Mouse (Mus musculus) neural tube, embryonic 15.5 days (tissue): Measurements from ENCODE around the gene Macf1. TPM values are rescaled to one million over a fixed set of nuclear protein-coding genes. Genes with fewer than 3 reads are reported as not detected.
A peak's percentile ranks its signal among the peaks of the same experiment; 100 is the strongest.

Source experiments
- ATAC-seq: fragments of 200-750 bp; cut with Nextera tagmentation; 2 replicates; pipeline ENCODE4 v1.8.0; 2017; ENCODE audit warnings: mild to moderate bottlenecking, moderate TSS enrichment, moderate library complexity; ENCODE audit not compliant: low FRiP score
- H3K27ac ChIP-seq: fragments of 300-500 bp; sonication (generic); replicated peaks from 2 replicates; pipeline ENCODE4 v1.5.1; 2015; ENCODE audit warnings: mild to moderate bottlenecking, inconsistent platforms
- H3K27me3 ChIP-seq: fragments of 300-500 bp; sonication (generic); replicated peaks from 2 replicates; pipeline ENCODE4 v1.6.1; 2015; ENCODE audit warnings: inconsistent platforms
- H3K36me3 ChIP-seq: fragments of 300-500 bp; sonication (generic); 2 replicates; pipeline ENCODE4 v1.6.1; 2015; ENCODE audit warnings: inconsistent platforms
- H3K4me1 ChIP-seq: fragments of 300-500 bp; sonication (generic); 2 replicates; pipeline ENCODE4 v1.6.1; 2015; ENCODE audit warnings: inconsistent platforms
- H3K4me2 ChIP-seq: fragments of 300-500 bp; sonication (generic); 2 replicates; pipeline ENCODE4 v1.6.1; 2015; ENCODE audit warnings: inconsistent platforms, mild to moderate bottlenecking, moderate library complexity
- H3K4me3 ChIP-seq: fragments of 300-500 bp; sonication (generic); replicated peaks from 2 replicates; pipeline ENCODE4 v1.5.1; 2015; ENCODE audit warnings: mild to moderate bottlenecking, inconsistent platforms
- H3K9ac ChIP-seq: fragments of 300-500 bp; sonication (generic); replicated peaks from 2 replicates; pipeline ENCODE4 v1.6.1; 2015; ENCODE audit warnings: mild to moderate bottlenecking, inconsistent platforms
- H3K9me3 ChIP-seq: fragments of 300-500 bp; sonication (generic); replicated peaks from 2 replicates; pipeline ENCODE4 v1.6.1; 2016; ENCODE audit warnings: inconsistent platforms
- whole genome bisulfite sequencing: fragments of 180-500 bp; shearing (Covaris S2); methylation state at CpG from one replicate; pipeline ENCODE4 v1.1.7; 2015; ENCODE audit warnings: mixed read lengths; 5-methylcytosine and 5-hydroxymethylcytosine counted together
- polyA plus RNA-seq: library from polyadenylated mRNA; unstranded; fragments of >200 nt; fragmentation: Nextera tagmentation; extraction: Ambion mirVana; gene quantifications from 2 replicates; pipeline ENCODE4 v1.2.1, GENCODE M21; 2015

The Macf1 gene
- polyA plus RNA-seq, 1 experiment from 2014 or later: 62.6 TPM

DNA sequence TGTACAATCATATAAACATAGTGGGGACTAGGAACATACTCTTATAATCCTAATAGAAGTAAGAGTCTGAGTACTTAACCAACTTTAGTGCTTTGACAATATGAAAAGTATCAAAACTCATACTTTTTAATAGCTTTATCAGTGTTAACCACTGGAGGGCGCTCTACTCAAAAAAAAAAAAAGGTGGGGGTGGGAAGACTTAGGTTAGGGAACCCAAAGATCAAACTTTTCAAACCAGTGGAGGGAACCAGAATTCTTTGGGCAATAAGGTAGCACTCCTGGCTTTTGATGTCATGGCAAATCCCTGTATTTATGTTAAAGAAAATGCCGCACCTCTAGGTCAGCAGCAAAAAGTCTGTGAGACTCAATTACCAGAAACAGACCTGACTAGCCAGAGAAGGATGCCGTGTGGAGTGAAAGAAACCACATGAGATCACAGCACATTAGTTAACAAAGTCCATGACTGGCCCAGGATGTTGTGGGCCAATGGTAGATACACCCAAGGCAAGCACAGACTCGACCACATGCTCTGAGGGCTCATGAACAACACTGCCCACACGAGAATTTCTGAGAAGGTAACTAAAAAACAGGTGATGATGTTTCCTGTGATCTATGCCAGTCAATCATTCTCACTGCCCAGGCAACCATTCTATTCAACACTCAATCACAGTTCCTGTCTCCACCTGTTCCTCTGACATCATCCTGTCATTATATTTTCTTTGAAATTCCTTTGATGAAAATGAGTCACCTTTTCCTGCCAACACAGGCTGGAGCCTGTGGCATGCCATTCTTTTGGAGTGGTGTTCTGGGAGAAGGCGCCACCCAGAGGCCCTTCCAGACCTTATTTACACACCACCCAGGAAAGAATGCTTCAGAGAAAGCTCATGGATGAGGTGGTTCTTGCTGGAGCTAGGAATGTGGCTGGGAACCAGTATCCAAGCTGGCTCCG is 95.5 kb downstream of the Macf1 start:
- Histone ChIP-seq H3K4me1 (peaks cover 45% of the 10 kb centered on the region), H3K4me2 (no peak overlapping the region), H3K27ac (peak overlapping the region; percentile 43; the same call in 1 of the 2 replicates), H3K36me3 (no peaks in the 10 kb centered on the region), H3K27me3 (no peaks in the 10 kb centered on the region), H3K9me3 (no peaks in the 10 kb centered on the region), H3K9ac (no peak overlapping the region), H3K4me3 (no peak overlapping the region)
- ATAC-seq: no peak
- 35% methylated on average over 7 of the region's 7 CpGs for WGBS

DNA sequence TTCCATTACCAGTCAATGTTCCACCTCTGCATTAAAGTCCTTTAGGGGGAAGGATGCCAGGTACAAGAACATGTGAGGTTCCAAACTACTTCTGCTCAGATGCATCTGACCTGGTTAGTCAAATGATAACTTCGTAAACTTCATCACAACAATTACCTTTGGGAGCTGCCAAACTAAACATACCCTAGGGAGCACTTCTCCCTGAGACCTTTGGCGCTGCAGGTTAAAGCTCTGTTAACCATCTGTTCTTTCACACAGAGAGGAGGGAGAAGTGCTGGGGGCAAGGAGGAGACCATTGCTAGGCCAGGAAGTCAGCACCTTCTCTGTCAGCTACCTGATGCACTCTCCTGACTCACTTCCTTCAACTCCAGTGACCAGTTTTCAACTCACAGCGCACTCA is 96.5 kb downstream of the Macf1 start:
- Histone ChIP-seq H3K27ac (no peak overlapping the region), H3K27me3 (no peaks in the 10 kb centered on the region), H3K4me2 (no peak overlapping the region), H3K4me3 (no peak overlapping the region), H3K4me1 (peaks cover 36% of the 10 kb centered on the region), H3K9ac (no peak overlapping the region), H3K9me3 (no peaks in the 10 kb centered on the region), H3K36me3 (no peaks in the 10 kb centered on the region)
- 76% methylated on average over 3 of the region's 3 CpGs for WGBS
- no peak for ATAC-seq

DNA sequence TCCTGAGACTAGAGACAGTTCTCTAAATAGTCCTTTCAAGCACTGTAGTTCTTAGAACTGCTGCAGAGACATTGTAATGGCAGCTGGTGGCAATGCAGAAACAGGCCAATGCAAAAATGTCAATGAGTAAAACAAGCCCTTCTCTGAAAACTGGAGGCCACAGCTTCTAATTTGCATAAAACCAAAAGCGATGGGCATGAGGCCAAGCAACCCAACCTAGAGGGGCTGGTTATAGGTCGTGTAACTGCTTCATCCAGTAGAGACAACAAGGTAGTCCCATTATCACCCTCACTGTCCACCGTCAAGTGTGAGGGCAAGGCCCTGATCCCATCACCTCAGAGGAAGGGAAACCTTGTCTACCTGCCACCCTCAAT is 99.5 kb downstream of the Macf1 start:
- no peak for ATAC-seq
- Histone ChIP-seq H3K9me3 (no peaks in the 10 kb centered on the region), H3K27ac (peak overlapping the region; percentile 3; the same call in 1 of the 2 replicates), H3K36me3 (no peaks in the 10 kb centered on the region), H3K4me3 (no peak overlapping the region), H3K27me3 (no peaks in the 10 kb centered on the region), H3K4me2 (no peak overlapping the region), H3K9ac (no peak overlapping the region), H3K4me1 (peaks cover 24% of the 10 kb centered on the region)
- 41% methylated on average over 3 of the region's 3 CpGs for WGBS

DNA sequence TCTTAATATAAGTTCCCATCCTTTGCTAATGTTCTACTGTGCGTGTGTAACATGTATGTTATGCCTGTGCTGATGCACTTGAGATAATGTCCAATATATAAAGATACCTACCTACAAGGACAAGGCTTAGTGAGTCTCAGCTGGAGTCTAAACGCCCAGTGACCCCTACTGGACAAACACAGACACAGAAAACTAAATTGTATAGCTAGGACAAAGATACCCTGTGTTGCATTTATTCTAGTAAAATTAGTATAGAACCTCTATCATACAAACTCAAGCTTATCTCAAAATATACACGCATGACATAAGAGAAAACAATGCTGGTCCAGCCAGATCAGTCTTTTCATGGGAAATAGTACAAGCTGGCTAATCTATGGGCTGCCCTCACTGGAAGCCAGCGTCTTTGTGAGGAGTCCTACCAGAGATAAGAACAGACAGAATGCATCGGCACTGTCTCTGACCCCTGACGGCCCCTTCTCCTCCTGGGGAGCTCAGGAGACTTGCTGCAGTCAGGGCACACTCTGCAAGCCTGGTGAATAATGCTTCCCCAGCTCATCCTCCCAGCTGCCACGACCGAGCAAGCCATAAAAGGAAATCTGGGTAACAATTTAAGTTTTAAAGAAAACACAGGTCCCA is 100.0 kb downstream of the Macf1 start:
- Histone ChIP-seq H3K4me1 (peaks cover 20% of the 10 kb centered on the region), H3K36me3 (no peaks in the 10 kb centered on the region), H3K4me3 (no peak overlapping the region), H3K9me3 (no peaks in the 10 kb centered on the region), H3K27me3 (no peaks in the 10 kb centered on the region), H3K4me2 (no peak overlapping the region), H3K9ac (no peak overlapping the region), H3K27ac (peak overlapping the region; percentile 3; the same call in 1 of the 2 replicates)
- WGBS: 37% methylated on average over 8 of the region's 8 CpGs
- no peak for ATAC-seq

DNA sequence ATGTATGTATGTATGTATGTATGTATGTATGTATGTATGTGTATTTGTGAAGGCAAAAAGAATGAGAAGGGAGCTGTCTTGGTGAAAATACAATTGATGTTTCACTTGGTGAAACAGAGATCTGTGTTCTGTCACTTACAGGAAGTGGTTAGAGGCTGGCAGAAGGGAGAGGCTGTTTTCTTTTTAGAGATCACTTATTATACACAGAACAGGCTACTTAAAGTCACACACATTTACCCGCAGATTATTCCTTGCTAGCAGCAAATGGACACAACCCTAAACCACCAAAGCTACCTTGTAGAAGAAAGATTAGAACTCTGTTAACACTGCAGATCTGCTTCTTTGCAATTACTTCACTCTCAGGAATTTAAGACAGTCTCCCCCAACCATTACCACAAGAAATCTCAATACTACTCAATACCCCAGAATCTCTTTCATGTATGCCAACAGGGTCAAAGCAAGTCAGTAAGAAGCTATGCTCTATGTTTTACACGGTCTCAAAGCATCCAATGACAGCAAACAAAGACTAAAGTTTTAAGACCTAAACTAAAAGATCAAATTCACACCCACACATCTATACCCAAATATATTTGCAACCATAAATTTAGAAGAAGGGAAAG is 106.6 kb downstream of the Macf1 start:
- no peak for ATAC-seq
- H3K27ac ChIP-seq: no peak overlapping the region
- no peak overlapping the region for H3K9ac ChIP-seq
- no peaks in the 10 kb centered on the region for H3K36me3 ChIP-seq
- 75% methylated on average over 2 of the region's 2 CpGs for WGBS
- H3K4me1 ChIP-seq: peaks cover 16% of the 10 kb centered on the region
- no peak overlapping the region for H3K4me3 ChIP-seq
- no peaks in the 10 kb centered on the region for H3K9me3 ChIP-seq
- no peaks in the 10 kb centered on the region for H3K27me3 ChIP-seq
- H3K4me2 ChIP-seq: no peak overlapping the region

DNA sequence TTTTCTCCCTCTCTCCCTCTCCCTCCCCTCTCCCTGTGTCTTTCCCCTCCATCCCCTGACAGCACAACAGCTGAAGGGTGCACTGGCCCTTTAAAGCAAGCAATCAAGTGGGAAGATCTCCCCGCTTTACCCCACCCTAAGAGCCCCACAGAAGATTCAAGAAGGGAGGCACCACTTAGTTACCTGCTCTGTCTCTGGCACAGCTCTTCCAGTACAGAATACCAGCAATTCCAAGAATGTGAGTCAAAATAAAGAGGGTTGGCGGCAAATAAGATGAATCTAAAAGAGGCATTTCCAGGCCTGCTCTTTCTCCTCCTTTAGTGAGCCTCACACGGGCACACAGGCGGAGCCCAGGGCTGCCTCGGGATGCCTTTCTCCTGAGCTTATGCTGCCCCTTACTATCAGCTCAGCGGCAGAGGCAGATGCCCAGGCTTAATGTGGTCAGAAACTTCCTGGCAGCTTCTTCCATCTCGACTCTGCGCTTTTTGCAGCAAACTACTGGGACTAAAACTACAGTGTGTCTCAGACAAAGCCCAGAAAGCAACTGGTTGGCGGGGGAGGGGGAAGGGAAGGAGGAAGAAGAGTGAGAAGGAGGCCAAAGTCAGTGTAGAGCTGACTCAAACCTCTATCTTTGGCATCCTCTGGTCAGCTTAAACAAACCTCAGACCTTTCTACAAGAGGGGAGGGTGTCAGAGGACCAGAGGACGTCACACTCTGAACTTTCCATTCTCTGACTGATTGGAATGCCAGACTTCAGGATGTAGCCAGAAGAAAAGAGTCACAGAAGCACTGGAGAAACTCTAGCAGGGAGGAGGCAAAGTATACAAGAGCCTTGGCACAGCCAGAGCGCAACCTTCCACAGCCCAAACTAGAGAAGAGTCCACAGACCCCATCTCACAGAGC is 111.5 kb downstream of the Macf1 start:
- no peaks in the 10 kb centered on the region for H3K27me3 ChIP-seq
- H3K4me1 ChIP-seq: peaks cover 28% of the 10 kb centered on the region
- H3K9ac ChIP-seq: no peak overlapping the region
- ATAC-seq: peak; percentile 56; the same call in 1 of the 2 replicates
- 12% methylated on average over 11 of the region's 11 CpGs for WGBS
- peak overlapping the region; percentile 75 for H3K27ac ChIP-seq
- H3K9me3 ChIP-seq: no peaks in the 10 kb centered on the region
- H3K4me2 ChIP-seq: peak overlapping the region; percentile 40
- H3K36me3 ChIP-seq: no peaks in the 10 kb centered on the region
- H3K4me3 ChIP-seq: peak overlapping the region; percentile 18

DNA sequence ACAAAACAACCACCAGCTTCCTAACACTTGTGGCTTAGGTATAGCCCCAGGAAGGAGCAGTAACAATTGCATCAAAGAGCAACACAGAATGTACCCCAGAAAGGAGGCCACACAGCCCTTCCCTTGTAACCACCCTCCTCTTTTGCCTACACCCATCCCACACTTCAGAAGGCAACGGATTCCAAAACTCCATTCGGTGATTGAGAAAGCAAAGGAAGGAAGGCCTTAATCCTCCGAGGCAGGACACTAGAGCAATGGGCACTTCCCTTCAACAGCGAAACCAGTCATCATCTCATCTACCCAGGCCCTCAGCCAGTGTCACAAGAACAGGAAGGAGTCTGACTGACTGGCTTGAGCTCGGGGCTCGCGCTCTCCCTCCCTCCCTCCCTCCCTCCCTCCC is 112.3 kb downstream of the Macf1 start:
- H3K36me3 ChIP-seq: no peaks in the 10 kb centered on the region
- H3K9me3 ChIP-seq: no peaks in the 10 kb centered on the region
- ATAC-seq: no peak
- peaks cover 25% of the 10 kb centered on the region for H3K4me1 ChIP-seq
- H3K27me3 ChIP-seq: no peaks in the 10 kb centered on the region
- H3K4me3 ChIP-seq: no peak overlapping the region
- H3K9ac ChIP-seq: no peak overlapping the region
- no peak overlapping the region; the same call in 1 of the 2 replicates for H3K4me2 ChIP-seq
- H3K27ac ChIP-seq: peak overlapping the region; percentile 6; the same call in 1 of the 2 replicates
- 10% methylated on average over 7 of the region's 7 CpGs for WGBS

DNA sequence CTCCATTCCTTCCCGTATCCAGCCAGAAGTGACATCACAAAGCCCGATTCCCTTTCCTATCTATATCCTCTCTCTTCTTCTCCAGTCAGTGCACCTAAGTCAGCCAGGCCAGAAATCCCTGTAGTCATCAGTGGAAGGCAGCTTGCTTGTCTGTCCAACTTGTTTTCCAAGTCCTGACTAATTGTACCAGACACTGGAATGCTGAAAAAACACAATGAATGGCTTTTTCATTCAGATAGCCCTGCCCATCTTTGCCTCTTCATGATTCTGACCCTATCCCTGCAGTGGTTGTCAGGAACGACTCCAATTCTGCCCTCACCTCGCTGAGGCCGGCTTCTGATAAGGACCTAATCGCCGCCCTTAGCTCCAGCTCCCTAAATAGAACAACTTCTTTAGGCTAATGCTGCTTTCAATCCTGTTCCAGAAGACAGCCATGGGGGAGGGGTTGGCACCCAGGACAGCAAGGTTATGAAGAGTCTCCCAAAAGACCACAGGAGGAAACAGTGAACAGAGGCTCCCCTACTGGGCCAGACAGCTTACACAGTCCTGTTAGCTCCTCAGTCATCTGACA is 118.8 kb downstream of the Macf1 start:
- Histone ChIP-seq H3K9me3 (no peaks in the 10 kb centered on the region), H3K36me3 (no peaks in the 10 kb centered on the region), H3K4me3 (no peak overlapping the region), H3K27ac (peak overlapping the region; percentile 7; the same call in 1 of the 2 replicates), H3K9ac (no peak overlapping the region), H3K4me2 (no peak overlapping the region), H3K27me3 (no peaks in the 10 kb centered on the region), H3K4me1 (peaks cover 17% of the 10 kb centered on the region)
- WGBS: 45% methylated on average over 7 of the region's 7 CpGs
- no peak for ATAC-seq

DNA sequence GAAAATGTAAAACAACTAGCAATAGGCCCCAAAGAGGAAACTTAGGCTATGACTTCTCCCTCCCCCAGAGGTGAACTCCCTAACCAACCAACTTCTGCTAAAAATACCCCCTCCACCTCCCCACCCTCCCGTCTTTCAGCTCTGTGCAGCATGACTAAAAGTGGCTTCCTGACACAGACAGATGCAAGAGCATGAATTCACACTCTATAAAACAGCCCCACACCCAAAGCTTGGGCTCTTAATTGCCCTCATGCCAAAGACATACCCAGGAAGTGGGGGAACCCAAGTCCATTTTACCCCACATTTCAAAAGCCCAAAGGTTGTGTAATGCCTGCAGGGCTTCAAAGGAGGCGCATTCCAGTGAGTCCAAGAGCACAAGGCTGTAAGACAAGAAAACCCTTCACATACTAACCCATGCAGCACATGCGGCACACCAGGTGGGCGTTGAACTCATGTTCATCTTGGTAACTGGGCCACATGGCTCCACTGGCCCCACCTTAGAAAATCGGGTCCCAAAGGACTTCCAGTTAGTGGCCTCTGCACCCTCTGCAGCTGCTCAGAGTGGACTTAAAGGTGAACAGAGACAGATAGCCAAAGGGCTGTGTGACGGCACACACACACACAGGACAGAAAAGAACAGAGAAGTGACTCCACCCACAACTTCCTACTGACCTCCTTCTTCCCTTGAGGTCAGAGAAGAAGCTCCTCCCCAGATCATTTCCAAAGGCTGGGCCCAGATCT is 119.9 kb downstream of the Macf1 start:
- Histone ChIP-seq H3K4me2 (no peak overlapping the region), H3K36me3 (no peaks in the 10 kb centered on the region), H3K9ac (no peak overlapping the region), H3K9me3 (no peaks in the 10 kb centered on the region), H3K27ac (no peak overlapping the region), H3K27me3 (no peaks in the 10 kb centered on the region), H3K4me3 (no peak overlapping the region), H3K4me1 (peaks cover 17% of the 10 kb centered on the region)
- WGBS: 73% methylated on average over 6 of the region's 6 CpGs
- ATAC-seq: no peak; the same call in 1 of the 2 replicates

DNA sequence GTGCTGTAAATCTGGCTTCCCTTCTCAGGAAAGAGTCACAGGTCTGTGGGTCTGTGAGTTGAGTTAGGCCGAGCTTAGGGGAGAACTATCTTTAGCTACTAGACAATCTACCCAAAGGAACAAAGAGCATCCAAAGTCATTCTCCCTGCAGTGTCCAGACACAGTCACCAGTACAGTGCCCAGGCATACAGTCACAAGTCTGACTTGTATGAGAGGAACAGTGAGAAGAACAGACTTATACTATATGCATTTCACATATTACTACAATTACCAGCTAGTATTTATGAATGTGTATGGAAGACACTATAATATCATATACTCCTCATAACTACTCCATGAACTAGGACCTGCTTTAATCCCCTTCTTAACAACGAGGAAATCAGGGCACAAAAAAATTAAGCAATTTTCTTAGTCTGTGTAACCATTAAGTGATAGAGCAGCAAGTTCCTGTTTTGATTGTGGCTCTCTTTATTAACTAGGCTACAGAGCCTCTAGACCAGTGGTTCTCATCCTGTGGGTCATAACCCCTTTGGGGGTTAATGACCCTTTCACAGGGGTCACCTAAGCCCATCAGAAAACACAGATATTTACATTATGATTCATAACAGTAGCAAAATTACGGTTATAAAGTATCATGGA is 121.9 kb downstream of the Macf1 start:
- Histone ChIP-seq H3K4me3 (no peak overlapping the region), H3K27ac (no peak overlapping the region), H3K36me3 (no peaks in the 10 kb centered on the region), H3K27me3 (no peaks in the 10 kb centered on the region), H3K4me2 (no peak overlapping the region), H3K9ac (no peak overlapping the region), H3K9me3 (no peaks in the 10 kb centered on the region), H3K4me1 (peaks cover 17% of the 10 kb centered on the region)
- WGBS: 87% methylated on average over 3 of the region's 3 CpGs
- ATAC-seq: no peak
